Mouse (Mus musculus) 3T3-L1 (cell line): ENCODE measurements around the gene 1700029P11Rik.

Experiments used
- DNase-seq: peaks from one replicate; pipeline ENCODE4 v3.0.0-alpha.2; 2015; ENCODE audit warnings: low read depth, low spot score

1700029P11Rik gene

GRCm38 (mm10) chr15:82014745-82015391, 34.5 kb downstream of the 1700029P11Rik start:
- no peak for DNase-seq

GRCm38 (mm10) chr15:82015392-82016100, 35.2 kb downstream of the 1700029P11Rik start:
- DNase-seq, result peak; percentile 68

GRCm38 (mm10) chr15:82016101-82016808, 35.9 kb downstream of the 1700029P11Rik start:
- peak; percentile 97 for DNase-seq

GRCm38 (mm10) chr15:82016830-82017229, 36.5 kb downstream of the 1700029P11Rik start:
- DNase-seq, result no peak

- DNase-seq, result no peak
Observed at GRCm38 (mm10) chr15:82017461-82017860, 37.1 kb downstream of the 1700029P11Rik start.

- DNase-seq, result peak; percentile 32
Observed at GRCm38 (mm10) chr15:82019288-82019687, 38.9 kb downstream of the 1700029P11Rik start.

GRCm38 (mm10) chr15:82022535-82023088, 42.3 kb downstream of the 1700029P11Rik start:
- DNase-seq, result peak; percentile 25

- DNase-seq, result no peak
Observed at GRCm38 (mm10) chr15:82023965-82024635, 43.8 kb downstream of the 1700029P11Rik start.

- DNase-seq, result no peak
Observed at GRCm38 (mm10) chr15:82027276-82027675, 46.9 kb downstream of the 1700029P11Rik start.

GRCm38 (mm10) chr15:82027726-82028125, 47.4 kb downstream of the 1700029P11Rik start:
- DNase-seq, result no peak
